Mouse (Mus musculus): ENCODE data around the gene Idh1.

The Idh1 gene

DNA sequence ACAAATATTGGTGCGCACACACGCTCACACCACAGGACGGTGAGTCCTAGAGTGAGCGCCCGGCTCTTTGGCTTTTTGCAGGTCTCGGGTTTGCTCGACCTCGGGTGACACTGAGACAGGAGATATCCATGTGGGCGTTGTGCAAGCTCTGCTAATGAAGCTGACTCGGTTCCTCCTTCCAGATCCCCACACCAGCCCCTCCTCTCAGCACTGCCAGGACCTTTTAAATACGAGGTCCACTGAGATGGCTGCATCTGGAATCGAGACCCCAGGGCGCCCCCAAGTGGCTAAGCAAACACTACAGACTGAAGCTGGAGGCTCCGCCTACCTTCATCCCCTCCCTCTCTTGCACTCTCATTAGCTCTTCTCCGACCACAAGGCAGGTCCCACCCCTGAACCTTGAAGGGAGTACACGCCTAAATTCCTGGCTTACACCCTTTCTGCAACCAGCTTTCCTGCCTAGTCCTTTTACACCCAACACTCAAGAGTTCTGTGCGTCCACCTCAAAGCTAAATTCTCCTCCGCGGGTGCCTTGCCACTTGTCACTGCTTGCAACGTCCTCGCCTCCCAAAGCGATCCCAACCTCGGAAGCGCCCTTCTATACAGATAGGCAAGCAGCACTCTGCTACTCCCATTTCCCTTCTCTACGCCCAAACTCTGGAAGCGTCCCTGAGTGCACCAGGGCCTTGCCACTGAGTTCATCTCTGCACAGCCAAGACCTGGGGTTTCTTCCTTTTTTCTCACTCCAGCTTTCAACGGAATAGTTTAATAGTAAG, 8.0 kb downstream of the Idh1 start:
- ATAC-seq (ENCODE audit: insufficient number of reproducible peaks, low FRiP score, low TSS enrichment): peak; percentile 76

DNA sequence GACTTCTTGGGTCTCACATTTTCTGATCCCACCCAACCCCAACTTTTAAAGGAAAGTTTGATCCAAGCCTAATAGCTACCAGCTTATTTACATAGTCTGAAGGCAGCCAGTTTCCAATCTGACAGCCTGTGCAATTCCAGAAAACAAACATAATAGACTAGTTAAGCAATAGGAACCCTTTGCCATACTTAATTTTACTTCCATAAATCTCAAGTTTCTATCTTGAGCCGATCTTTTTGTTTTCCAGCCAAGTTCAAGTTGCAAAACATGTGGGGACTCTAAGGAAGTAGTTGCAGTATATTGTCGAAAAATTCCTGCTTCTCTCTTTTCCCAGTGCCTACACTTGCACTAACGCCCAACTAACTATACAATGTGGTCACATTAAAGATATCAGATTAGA, 8.8 kb downstream of the Idh1 start:
- no peak for ATAC-seq (ENCODE audit: insufficient number of reproducible peaks, low FRiP score, low TSS enrichment)

DNA sequence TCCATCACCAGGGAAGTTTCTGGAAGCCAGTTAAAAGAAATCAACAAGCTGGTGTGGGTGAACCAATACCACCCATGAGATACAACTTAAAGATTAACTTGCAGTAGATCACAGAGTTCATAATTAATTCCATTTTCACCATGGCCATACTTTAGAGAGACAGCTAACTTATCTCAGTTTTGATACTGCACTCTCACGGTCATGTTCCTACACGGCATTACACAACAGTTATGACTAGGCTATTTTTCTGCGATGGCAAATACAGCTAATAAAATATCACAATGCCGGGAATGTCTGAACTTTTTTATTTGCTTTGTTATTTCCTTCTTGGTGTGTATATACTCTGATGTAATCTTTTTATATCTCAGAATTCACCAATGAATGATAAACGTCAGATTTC, 9.4 kb downstream of the Idh1 start:
- no peak for ATAC-seq (ENCODE audit: insufficient number of reproducible peaks, low FRiP score, low TSS enrichment)

DNA sequence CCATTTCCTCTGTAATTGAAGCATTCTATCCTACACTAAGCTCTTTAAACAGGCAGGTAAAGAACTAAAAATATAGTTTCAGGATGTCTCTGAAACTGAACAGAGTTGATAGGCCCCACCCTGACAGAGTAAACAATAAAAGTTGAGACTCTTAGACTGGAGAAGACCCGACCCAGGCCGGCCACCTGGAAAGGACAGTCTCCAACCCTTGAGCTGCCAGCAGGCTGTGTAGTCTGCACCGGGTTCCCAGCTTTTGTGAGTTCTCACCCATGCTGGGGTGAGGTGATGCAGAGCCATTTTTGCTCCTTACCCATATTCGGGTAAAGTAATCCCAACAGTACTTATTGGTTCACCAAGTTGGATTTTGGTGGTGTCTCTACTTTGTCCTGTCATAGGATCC, 10.1 kb downstream of the Idh1 start:
- ATAC-seq (ENCODE audit: insufficient number of reproducible peaks, low FRiP score, low TSS enrichment): no peak

DNA sequence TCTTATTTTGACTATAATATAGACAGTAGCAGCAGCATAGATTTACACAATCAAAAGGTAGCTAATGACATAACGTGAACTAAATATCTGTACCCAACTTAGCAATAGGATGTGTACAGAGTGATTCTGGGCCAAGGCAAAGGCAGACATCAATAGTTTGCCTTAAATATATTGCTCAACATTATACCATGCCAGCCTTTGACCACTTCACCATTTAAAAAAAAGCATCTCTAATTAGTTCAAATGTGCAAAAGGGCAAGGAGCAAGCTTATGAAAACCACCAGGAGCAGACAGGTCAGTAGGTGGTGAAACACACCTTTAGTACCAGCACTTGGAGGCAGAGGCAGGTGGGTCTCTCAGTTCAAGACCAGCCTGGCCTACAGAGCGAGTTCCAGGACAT, 12.6 kb downstream of the Idh1 start:
- ATAC-seq (ENCODE audit: insufficient number of reproducible peaks, low FRiP score, low TSS enrichment): no peak

DNA sequence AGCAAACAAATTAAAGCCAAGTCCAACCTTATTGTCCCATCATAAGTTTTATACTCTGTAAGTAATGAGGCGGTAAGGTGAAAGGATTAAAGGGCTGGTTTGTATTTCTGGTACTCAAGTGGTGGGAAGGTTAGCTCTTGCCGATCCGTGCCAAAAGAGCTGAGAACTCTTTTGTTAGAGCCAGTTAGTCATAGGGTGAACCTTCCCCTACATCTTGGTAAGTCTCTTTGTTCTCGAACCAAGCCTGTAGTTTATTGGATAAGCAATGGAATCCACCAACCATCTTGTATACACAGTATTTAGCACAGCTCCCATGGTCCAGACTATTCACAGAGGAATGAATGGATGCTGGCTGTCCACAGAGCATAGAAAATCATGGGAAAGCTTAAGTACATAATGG, 14.7 kb downstream of the Idh1 start:
- ATAC-seq (ENCODE audit: insufficient number of reproducible peaks, low FRiP score, low TSS enrichment): no peak

DNA sequence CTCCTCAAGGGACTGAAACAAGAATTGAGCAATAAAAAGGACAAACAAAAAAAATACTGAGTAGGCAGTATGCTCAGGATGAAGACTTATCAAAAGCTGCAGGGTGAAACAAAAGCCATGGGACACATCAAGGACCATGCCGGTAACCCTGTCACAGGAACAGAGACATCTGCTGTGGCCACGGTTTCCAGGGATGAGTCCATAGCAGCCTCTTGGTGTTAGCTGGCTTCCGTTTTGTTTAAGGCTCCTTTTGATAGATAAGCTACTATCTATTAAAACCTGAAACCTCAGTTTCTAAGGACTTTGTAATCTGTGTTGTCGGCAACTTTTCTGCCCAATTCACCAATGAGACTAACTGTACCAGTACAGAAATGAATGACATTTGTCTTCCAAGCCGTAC, 16.4 kb downstream of the Idh1 start:
- no peak for ATAC-seq (ENCODE audit: insufficient number of reproducible peaks, low FRiP score, low TSS enrichment)

DNA sequence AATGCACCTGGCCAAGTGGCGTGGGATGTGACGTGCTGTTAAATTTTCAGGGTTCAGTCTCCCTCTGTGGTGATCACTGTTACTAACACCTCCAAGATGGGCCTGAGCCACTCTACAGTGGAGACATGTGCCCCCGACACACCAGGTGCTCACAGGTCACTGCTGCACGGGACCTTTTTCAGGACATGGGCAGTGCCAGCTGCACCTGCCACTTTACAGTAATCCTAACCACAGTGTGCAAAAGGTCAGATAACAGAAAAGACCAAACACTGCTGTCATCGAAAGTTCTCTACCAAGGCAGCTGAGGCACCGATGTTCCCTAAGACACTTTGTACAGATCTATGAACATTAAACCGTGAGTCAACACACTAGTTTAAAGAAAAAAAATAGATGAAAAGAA, 16.8 kb downstream of the Idh1 start:
- no peak for ATAC-seq (ENCODE audit: insufficient number of reproducible peaks, low FRiP score, low TSS enrichment)

DNA sequence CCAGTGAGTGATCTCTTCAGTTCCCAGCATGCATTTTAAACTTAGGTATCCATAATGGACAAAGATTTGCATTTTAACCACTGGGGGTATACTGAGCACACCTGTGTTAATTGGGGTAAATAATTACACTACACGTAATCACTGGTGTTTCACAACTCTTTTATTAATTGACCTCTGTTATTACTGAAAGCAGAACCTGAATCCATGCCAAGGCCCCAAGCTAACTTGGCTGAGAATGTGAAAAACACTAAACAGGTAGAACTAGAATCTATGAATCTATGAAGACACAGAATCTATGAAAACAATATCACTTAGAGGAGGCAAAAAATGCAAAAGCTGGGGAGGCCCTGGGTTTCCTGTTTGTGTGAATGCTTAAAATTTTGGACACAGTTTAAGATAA, 18.8 kb downstream of the Idh1 start:
- ATAC-seq (ENCODE audit: insufficient number of reproducible peaks, low FRiP score, low TSS enrichment): no peak

DNA sequence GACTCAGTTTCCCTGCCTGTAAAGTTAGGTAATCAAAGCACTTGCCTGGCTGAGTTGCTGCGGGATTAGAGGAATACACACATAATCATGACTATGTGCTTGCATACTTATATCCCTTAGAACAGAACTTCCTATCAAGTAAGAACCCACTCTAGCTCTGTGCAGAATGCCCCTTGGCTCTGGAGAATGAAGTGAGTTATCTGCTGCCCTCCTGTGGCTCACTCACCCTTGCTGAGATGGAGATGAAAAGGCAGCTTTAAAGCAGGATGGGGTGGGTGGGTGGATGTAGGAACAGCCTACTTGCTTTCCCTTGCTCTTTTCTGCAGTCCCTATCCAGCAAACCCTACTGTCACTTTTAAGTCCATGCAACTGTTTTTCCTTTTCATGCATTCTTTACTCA, 24.1 kb downstream of the Idh1 start:
- no peak for ATAC-seq (ENCODE audit: insufficient number of reproducible peaks, low FRiP score, low TSS enrichment)

DNA sequence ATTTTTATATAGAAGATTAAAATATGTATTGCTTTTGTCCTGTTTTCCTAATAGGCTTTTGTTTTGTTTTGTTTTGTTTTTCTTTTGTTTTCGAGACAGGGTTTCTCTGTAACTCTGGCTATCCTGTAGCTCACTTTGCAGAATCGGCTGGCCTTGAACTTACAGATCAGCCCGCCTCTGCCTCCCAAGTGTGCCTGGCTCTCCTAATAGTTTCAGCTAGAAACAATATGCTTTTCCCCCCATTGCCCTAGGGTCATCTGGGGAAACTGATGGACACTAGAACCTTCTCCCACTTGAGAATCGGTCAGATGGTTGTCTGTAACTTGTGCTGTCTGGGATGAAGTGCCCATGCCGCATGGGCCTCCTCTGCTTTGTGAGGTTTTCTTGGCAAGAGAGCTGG, 30.2 kb downstream of the Idh1 start:
- ATAC-seq (ENCODE audit: insufficient number of reproducible peaks, low FRiP score, low TSS enrichment): no peak

DNA sequence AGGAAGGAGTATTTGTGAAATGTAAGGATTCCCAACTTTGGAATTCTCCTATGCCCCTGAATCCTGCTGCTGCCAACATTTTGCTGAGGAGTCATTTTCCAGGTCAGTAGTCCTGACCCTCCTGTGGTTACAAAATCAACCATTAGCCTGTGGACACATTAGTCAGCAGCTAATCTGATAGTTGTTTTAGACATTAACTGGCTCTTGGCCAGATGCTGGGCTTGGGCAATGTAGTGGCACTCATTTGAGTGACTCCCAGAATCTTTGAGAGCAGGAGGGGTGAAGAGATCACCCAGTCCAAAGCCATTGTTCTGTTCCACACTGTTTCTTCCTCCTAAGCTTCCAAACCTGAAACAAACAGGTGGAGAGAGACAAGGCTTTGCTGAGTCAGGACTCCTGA, 31.5 kb downstream of the Idh1 start:
- ATAC-seq (ENCODE audit: insufficient number of reproducible peaks, low FRiP score, low TSS enrichment): no peak

DNA sequence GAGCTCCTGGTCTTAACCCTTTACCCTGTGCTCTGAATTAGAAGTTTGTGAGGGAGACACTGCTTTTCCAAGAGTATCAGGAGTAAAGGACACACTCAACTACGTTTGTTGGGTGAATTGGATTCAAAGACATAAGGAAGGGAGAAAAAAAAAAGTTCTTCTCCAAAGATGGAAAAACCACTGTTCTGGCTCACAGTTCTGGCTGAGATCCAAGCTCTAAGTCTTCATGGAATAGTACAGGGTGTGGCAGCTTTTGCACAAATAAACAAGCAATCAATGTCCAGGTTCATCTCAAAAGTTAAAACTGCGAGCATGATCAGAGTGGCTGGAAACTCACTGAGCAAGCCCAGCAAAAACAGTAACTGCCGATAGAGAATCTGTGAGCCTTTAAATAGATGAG, 38.3 kb downstream of the Idh1 start:
- no peak for ATAC-seq (ENCODE audit: insufficient number of reproducible peaks, low FRiP score, low TSS enrichment)

DNA sequence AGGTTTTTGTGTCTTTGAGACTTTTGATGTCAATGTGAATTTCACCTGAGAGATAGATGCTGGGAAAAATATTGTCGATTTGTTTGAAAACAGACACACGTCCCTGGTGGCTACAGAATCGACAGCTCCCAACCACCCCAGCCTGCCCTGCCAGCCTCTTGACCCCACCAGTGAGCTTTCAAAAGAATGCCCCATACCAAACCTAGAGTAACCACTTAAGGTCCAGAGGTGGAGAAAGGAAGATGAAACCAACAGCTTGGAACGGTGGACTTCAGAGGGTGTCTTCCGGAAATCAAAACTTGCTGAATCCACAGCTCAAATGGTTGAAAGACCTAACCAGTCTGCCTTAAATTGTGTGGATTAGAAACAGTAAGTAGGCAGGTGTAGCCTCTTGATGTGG, 39.0 kb downstream of the Idh1 start:
- ATAC-seq (ENCODE audit: insufficient number of reproducible peaks, low FRiP score, low TSS enrichment): no peak

DNA sequence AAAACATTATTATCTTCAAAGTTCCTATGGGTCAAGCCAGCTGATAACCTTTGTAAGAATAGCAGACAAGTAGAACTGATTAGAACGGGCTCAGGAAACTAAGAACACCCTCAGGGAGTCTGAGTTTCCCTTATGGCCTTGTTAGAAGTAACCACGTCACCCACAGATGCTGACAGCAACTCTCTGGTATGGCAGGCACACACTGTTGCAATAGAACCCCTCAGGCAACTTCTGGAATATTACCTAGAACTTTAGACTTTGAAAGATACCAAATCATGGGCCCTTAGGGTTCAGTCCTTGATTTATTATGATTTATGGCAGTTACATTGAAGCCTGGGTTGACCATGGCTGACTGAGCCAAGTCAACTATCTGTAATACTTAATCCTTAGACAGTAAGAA, 39.7 kb downstream of the Idh1 start:
- ATAC-seq (ENCODE audit: insufficient number of reproducible peaks, low FRiP score, low TSS enrichment): no peak

DNA sequence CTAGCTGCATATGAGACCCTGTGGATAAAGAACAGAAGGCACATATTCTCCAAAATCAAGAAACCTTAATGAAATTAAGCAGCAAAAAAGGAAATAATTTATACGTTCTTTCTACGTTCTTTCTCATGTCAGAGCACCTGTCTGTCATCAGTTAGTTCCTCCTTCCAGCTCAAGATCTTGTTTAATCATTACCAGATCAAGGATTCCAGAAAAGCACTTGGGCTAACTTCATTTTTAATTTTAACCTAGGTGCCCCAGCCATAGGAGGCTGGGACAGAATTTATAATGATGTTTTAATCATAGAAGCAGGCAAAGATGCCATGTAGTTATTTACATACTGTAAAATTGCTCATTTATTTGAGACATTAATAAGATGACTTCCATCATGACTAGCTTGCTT, 41.5 kb downstream of the Idh1 start:
- no peak for ATAC-seq (ENCODE audit: insufficient number of reproducible peaks, low FRiP score, low TSS enrichment)

DNA sequence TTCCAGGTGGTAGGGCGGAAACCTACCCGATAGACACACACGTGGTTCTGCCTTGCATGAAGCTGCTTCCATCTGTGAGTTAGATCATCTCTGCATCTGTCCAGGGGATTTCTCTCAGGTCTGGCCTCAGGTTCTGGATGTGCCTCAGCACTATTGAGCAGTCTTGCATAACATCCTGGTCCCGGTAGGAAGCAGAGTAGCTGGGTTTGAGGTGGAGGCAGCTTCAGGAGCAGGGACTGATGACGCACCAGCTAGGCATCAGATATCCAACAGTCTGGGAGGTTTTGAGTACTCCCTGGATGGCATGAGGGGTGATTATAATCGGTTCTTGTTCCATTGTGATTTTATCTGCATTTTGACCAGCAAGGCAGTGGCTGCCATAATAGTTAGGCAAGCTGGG, 48.7 kb downstream of the Idh1 start:
- no peak for ATAC-seq (ENCODE audit: insufficient number of reproducible peaks, low FRiP score, low TSS enrichment)

DNA sequence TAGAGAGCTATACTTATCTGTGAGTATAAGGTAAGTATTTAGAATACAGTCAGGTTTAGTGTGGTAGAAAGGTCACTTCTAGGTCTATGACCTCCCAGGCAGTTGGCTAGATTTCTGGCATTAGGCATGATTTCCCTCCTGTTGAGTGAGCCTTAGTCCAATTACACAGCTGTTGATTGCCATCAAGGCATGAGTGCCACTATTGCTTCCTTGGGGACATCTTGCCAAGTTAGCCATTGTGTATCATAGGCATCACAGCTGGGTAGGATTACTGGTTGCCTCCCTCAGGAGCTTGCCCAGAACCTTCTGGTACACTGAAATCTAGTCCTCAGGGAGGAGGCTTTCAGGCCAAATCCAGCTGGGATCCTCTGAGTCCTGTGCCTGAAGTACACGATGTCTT, 53.5 kb downstream of the Idh1 start:
- no peak for ATAC-seq (ENCODE audit: insufficient number of reproducible peaks, low FRiP score, low TSS enrichment)

DNA sequence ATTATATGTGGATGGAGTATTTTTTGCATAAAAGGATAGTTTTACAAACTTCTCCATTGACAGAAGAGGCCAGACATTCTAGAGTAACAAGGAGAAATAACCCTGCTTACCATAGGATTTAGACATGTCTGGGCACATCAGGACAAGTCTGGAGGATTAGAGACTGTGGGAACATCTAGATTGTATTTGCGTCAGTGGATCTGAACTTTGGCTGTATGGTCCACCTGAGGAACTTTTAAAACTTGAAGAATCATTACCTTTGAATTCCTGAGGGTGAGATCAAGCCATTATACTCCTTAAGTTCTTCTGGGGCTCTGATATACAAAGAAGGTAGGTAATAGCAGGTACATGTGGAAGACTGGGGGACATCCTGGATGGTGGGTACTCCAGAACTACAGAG, 54.6 kb downstream of the Idh1 start:
- ATAC-seq (ENCODE audit: insufficient number of reproducible peaks, low FRiP score, low TSS enrichment): no peak

DNA sequence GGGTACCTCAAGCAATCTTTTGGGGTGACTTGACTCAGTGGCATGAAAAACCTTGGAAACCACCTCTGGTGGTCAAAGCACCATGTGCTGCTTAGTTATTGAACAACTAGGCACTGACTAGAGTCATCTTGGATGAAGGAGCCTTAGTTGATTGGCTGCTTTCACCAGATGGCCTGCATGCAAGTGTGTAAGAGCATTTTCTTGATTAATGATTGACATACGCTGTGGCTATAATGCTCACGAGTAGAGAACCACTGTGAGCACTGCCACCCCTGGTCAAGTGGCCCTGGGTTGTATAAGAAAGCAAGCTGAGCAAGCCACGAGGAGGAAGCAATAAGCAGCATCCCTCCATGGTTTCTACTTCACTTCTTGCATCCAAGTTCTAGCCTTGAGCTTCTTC, 56.1 kb downstream of the Idh1 start:
- no peak for ATAC-seq (ENCODE audit: insufficient number of reproducible peaks, low FRiP score, low TSS enrichment)

DNA sequence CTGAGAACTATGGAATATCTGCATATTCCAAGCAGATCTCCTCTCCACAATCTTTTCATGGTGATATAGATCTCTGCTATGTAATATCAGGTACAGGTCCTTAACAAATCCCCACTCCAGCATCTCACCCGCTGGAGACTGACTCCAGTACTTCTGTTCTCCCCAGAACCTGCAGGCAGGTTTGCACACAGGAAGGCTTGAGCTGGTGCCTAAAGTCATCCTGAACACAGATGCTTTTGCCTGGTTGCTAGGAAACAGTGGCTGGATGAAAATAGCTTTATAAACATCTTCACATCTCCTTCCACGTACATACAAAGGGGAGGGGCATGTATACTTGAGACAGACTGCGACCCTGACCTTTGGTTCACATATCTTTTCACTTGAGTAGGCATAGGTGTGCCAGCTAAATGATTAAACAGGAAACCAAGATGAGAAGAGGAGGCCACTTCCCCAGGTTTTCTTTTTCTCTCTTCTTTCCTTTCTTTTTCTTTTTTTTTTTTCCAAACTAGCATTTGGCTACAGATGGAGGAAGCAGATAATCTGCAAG, 56.6 kb downstream of the Idh1 start:
- ATAC-seq (ENCODE audit: insufficient number of reproducible peaks, low FRiP score, low TSS enrichment): no peak

DNA sequence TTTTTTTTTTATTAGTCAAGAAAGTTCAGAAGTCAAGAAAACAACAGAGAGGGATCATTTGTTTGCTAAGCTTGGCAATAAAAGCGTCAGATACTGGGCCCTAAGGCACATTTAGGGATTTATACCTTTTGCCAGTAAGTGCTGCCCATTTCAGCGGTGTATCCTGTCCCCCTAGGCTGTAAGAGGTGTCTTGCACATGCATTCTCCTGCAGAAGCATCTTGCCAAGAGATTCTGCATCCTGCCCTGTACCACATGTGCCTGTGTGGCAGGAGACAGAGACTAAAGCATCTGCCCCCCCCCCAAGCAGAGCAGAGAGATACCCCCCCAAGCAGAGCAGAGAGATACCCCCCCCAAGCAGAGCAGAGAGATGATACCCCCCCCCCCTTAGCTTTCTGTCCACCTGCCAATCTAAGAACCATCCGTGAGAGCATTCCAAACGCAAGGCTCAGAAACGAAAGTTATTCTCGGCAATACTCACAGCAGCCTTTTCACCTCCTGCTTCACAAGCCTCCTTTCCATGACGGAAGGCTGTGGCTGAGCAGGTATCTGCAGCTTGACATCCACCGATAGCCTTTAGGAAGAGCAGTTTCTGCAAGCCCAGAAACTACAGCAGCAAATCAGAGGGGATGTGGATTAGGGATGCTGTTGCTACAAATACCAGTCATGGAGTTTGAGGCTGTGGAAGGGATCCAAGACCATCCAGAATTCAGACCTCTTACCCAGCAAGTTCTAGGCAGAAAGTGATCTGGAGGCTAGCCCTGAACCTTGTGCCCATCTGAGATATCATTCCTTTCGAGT, 63.5 kb downstream of the Idh1 start, which contains the start of gene D630023F18Rik:
Gene D630023F18Rik, minus strand, starts transcription at position 641 of the 799 bp plus-strand sequence.
- ATAC-seq (ENCODE audit: insufficient number of reproducible peaks, low FRiP score, low TSS enrichment): peak; percentile 75; the same call in 1 of the 2 replicates

Measured in cerebellum, adult (tissue).